Mouse (Mus musculus) liver, adult 2 months (tissue): ENCODE measurements around the gene Anks1b. TPM values are rescaled to one million over a fixed set of nuclear protein-coding genes. Genes with fewer than 3 reads are reported as not detected.

Experiments
- DNase-seq: peaks from one replicate; pipeline ENCODE4 v3.0.0-alpha.2; 2011; ENCODE audit warnings: low read depth, low spot score; ENCODE audit errors: extremely low read depth
- H3K27ac ChIP-seq: fragments of 200-500 bp; replicated peaks from 2 replicates; pipeline ENCODE4 v1.5.1; 2012; ENCODE audit warnings: low read depth, mild to moderate bottlenecking, control low read depth, inconsistent platforms, low read length; ENCODE audit not compliant: insufficient read depth
- H3K27me3 ChIP-seq: fragments of 200-500 bp; 2 replicates; pipeline ENCODE4 v1.6.1; 2012; ENCODE audit warnings: mild to moderate bottlenecking, moderate library complexity, low read length, inconsistent platforms; ENCODE audit not compliant: control insufficient read depth, insufficient read depth
- H3K36me3 ChIP-seq: fragments of 200-500 bp; 2 replicates; pipeline ENCODE4 v1.6.1; 2012; ENCODE audit warnings: low read length, inconsistent platforms; ENCODE audit not compliant: control insufficient read depth, insufficient read depth
- H3K4me1 ChIP-seq: fragments of 200-500 bp; 2 replicates; pipeline ENCODE4 v1.6.1; 2011; ENCODE audit warnings: low read length; ENCODE audit not compliant: control insufficient read depth, insufficient read depth
- H3K4me3 ChIP-seq: fragments of 200-500 bp; 2 replicates; pipeline ENCODE4 v1.5.1; 2011; ENCODE audit warnings: low read depth, mild to moderate bottlenecking, control low read depth, low read length, moderate library complexity; ENCODE audit not compliant: insufficient read depth
- H3K79me2 ChIP-seq: fragments of 200-500 bp; 2 replicates; pipeline ENCODE4 v1.6.1; 2012; ENCODE audit warnings: inconsistent platforms, mild to moderate bottlenecking, low read length, moderate library complexity; ENCODE audit not compliant: control insufficient read depth, insufficient read depth
- H3K9ac ChIP-seq: fragments of 200-500 bp; 2 replicates; pipeline ENCODE4 v1.6.1; 2012; ENCODE audit warnings: low read depth, mild to moderate bottlenecking, control low read depth, inconsistent platforms, low read length
- CTCF ChIP-seq: fragments of 200-500 bp; IDR thresholded peaks from 2 replicates; pipeline ENCODE4 v1.5.1; 2011; ENCODE audit warnings: low read depth, low read length, control low read depth
- POLR2A ChIP-seq: fragments of 200-500 bp; IDR thresholded peaks from 2 replicates; pipeline ENCODE4 v1.6.1; 2011; ENCODE audit warnings: low read length, control low read depth; ENCODE audit not compliant: insufficient read depth; ENCODE audit errors: extremely low read depth
- WGBS: fragments of 180-500 bp; shearing (Covaris S2); methylation state at CpG from one replicate; pipeline ENCODE4 v1.1.7; 2018; 5-methylcytosine and 5-hydroxymethylcytosine counted together
- polyA plus RNA-seq: library from polyadenylated mRNA; depleted of rRNA; stranded (reverse); fragments of >200 nt; gene quantifications from 2 replicates; pipeline ENCODE4 v1.2.3, GENCODE M21; 2012
- total RNA-seq: library from RNA; depleted of rRNA; stranded (reverse); fragments of >200 nt; gene quantifications from 2 replicates; pipeline ENCODE4 v1.2.3, GENCODE M21; 2014

The Anks1b gene
- total and polyA plus RNA-seq, 2 experiments: under 0.01 TPM; not detected in 1

GRCm38 (mm10) chr10:90940521-90941520, 1067.5 kb downstream of the Anks1b start:
- Histone ChIP-seq H3K27ac (no peak overlapping the region), H3K9ac (no peak overlapping the region), H3K4me3 (no peak overlapping the region), H3K79me2 (no peaks in the 10 kb centered on the region), H3K27me3 (no peaks in the 10 kb centered on the region), H3K4me1 (no peaks in the 10 kb centered on the region), H3K36me3 (no peaks in the 10 kb centered on the region)
- TF ChIP-seq CTCF (no peak), POLR2A (no peak)
- WGBS: 86% methylated on average over 15 of the region's 15 CpGs
- DNase-seq: no peak

GRCm38 (mm10) chr10:90942001-90942700, 1068.8 kb downstream of the Anks1b start:
- no peaks in the 10 kb centered on the region for H3K36me3 ChIP-seq

GRCm38 (mm10) chr10:90947043-90947442, 1073.7 kb downstream of the Anks1b start:
- no peaks in the 10 kb centered on the region for H3K36me3 ChIP-seq
- no peak for TF ChIP-seq POLR2A
- TF ChIP-seq CTCF: no peak
- no peak overlapping the region for H3K4me3 ChIP-seq
- H3K27ac ChIP-seq: no peak overlapping the region
- no peak for DNase-seq
- no peak overlapping the region for H3K9ac ChIP-seq
- 90% methylated on average over 6 of the region's 6 CpGs for WGBS
- no peaks in the 10 kb centered on the region for H3K4me1 ChIP-seq
- H3K27me3 ChIP-seq: no peaks in the 10 kb centered on the region
- H3K79me2 ChIP-seq: no peaks in the 10 kb centered on the region

More at GRCm38 (mm10) chr10:90942001-90942700, 1068.8 kb downstream of the Anks1b start:
- Histone ChIP-seq H3K27me3 (no peaks in the 10 kb centered on the region), H3K9ac (no peak overlapping the region), H3K79me2 (no peaks in the 10 kb centered on the region), H3K4me1 (no peaks in the 10 kb centered on the region), H3K4me3 (no peak overlapping the region), H3K27ac (no peak overlapping the region)
- TF ChIP-seq CTCF: no peak
- TF ChIP-seq POLR2A: no peak
- no peak for DNase-seq
- WGBS: 75% methylated on average over 14 of the region's 14 CpGs

GRCm38 (mm10) chr10:90947608-90948373, 1074.5 kb downstream of the Anks1b start:
- TF ChIP-seq CTCF (no peak), POLR2A (no peak)
- no peak for DNase-seq
- 87% methylated on average over 18 of the region's 18 CpGs for WGBS
- H3K36me3 ChIP-seq: no peaks in the 10 kb centered on the region
- no peaks in the 10 kb centered on the region for H3K27me3 ChIP-seq
- no peaks in the 10 kb centered on the region for H3K79me2 ChIP-seq
- H3K4me3 ChIP-seq: no peak overlapping the region
- no peak overlapping the region for H3K27ac ChIP-seq
- H3K4me1 ChIP-seq: no peaks in the 10 kb centered on the region
- H3K9ac ChIP-seq: no peak overlapping the region

- no peak for DNase-seq
- Histone ChIP-seq H3K4me3 (no peak overlapping the region), H3K27ac (no peak overlapping the region), H3K9ac (no peak overlapping the region), H3K27me3 (no peaks in the 10 kb centered on the region), H3K79me2 (no peaks in the 10 kb centered on the region), H3K36me3 (no peaks in the 10 kb centered on the region), H3K4me1 (no peaks in the 10 kb centered on the region)
- no peak for TF ChIP-seq POLR2A
- no peak for TF ChIP-seq CTCF
- 87% methylated on average over 15 of the region's 15 CpGs for WGBS
Measured at GRCm38 (mm10) chr10:90953103-90953709, 1079.9 kb downstream of the Anks1b start.
